Mouse (Mus musculus): ENCODE data around the gene Olfr389.

Gene Olfr389

DNA sequence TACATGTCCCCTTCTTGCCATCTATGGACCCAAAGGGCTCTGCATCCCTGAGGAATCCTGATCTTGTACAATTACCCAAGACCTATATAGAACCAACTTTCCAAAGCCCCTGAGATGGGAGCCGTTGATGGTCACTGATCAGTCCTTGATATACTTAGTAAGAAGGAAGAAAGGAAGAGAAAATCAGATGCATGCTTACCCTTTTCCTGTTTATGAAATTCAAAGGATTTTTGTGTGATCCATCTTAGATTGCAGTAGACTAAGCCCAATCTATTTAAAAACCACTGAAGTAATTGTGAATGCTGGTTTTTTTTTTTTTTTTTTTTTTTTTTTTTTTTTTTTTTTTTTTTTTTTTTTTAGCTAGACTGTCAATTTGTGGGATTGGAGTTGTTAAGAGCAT is at the start of gene Olfr389:
Gene Olfr389, minus strand, starts transcription at position 101 of the 400 bp plus-strand sequence.
- CTCF ChIA-PET = no interaction called here

DNA sequence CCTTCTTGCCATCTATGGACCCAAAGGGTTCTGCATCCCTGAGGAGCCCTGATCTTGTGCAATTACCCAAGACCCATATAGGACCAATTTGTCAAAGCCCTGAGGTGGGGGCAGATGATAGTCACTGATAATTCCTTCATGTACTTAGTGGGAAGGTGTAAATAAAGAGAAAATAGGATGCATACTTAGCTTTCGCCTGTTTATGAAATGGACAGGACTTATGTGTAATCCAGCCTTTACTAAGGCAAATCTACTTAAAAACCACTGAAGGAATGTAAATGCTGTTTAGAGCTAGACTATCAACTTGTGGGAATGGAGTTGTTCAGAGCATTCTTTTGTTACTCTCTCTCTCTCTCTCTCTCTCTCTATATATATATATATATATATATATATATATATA is 36.4 kb upstream of the Olfr389 start, which contains the start of gene Olfr392:
Gene Olfr392, minus strand, starts transcription at position 101 of the 400 bp plus-strand sequence.
- CTCF ChIA-PET = no interaction called here

DNA sequence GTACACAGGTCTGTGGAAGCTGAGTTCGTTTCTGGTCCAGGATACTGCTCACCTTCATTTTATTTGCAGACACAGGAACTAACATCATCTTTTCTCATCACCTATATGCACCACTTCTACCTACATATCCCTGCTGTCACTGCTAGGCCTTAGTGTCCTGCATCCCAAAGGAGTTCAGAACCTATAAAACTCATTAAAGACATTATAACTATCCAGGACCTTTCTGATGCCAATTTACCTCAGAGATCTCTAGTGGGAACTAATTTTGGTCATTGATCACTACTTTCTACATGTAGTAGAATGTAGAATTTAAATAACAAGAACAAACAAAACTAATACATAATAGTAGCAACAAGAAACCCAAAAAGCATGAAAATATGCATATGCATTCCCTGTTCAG is 22.4 kb upstream of the Olfr389 start, which contains the start of gene Olfr391-ps:
Gene Olfr391-ps, minus strand, starts transcription at position 101 of the 400 bp plus-strand sequence.
- CTCF ChIA-PET = no interaction called here

DNA sequence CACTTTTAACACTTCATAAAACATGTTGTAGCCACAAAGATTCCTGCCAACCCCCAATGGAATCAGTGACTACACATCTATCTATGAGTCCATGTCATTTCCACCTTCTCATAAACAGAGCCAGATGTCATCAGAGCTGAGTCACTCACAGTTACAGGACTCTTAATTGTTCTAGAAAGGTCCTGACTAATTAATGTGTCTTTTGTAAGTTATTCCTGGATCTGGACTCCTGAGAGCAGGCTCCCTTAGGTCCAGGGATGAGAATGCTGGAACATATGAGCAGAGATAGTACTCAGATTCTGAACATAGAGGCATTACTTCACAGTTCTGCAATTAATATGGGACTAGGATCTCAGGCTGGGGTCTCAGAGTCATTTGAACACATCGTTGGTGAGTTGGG is 2.2 kb upstream of the Olfr389 start, which contains the start of gene Olfr390:
Gene Olfr390, plus strand, starts transcription at position 301 of the 400 bp plus-strand sequence.
- CTCF ChIA-PET = no interaction called here

DNA sequence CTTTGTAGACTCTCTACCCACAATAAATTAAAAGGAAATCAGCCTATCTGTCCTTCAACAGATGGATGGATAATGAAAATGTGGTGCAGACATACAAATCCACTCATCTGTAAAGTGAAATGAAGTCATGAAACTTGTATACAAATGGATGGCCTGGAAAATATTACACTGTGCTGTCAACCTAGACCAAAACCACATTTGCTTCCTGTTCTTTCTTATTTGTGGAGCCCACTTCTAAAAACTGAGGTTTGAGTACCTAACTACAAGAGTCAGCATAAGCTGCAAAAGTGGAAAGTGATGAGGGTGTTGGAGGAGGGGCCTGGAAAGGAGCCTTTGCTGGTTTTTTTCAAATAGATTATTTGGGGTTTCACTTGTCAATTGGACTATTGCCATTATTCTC is 21.4 kb downstream of the Olfr389 start:
- CTCF ChIA-PET = no interaction called here

Measured in spleen, embryonic (tissue).